Mouse (Mus musculus): ENCODE data around the gene Cxcl2.

DNA sequence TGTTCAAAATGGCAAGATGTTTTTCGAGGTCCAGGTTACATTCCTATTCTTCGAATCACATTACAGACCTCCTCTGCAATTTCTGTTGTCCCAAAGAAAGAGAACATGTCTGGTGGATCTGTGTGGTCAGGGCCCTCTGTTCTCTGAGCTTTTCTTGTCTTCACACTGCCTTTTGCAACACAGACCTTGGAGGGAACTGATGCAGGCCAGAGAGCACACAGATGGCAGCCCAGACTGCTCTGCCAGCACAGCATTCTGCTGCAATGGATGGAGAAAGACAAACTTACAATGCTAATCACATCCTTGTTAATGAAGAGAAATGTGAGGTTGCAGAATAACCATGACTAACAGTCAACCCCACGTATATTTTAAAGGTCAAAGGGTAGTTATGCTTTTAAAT, 44.6 kb upstream of the Cxcl2 start:
- TF ChIP-seq POLR2A (IDR thresholded peaks at IDR 0.05; ENCODE audit: insufficient read depth, low read depth, low read length), result no peak
- TF ChIP-seq CTCF (IDR thresholded peaks at IDR 0.05), result no peak

All from heart, adult 2 months (tissue).